Mouse (Mus musculus) natural killer cell, adult 2 months (primary cell): ENCODE results near the gene Ddx51.

Source experiments
- DNase-seq, 2 experiments: peaks; one replicate each; pipeline ENCODE4 v3.0.0; 2022; ENCODE audit warnings: low spot score in 2 of 2

Ddx51 gene

DNA sequence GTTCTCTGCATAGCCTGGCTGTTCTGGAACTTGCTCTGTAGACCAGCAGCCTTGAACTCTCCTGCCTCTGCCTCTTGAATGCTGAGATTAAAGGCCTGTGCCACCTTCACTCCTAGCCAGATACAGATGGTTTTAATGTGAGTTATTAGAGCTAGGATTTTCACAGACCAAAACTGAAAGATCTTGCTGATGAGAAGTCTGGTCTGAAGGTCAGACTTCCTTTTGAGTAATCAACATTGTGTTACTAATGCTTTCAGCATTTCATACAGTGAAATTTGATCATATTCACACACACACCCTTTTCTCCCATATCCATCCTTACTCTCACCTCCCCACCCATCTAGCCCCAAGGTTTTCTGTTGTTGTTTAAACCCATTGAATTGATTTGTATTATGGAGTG is 6.4 kb downstream of the Ddx51 start:
- no peak for DNase-seq

DNA sequence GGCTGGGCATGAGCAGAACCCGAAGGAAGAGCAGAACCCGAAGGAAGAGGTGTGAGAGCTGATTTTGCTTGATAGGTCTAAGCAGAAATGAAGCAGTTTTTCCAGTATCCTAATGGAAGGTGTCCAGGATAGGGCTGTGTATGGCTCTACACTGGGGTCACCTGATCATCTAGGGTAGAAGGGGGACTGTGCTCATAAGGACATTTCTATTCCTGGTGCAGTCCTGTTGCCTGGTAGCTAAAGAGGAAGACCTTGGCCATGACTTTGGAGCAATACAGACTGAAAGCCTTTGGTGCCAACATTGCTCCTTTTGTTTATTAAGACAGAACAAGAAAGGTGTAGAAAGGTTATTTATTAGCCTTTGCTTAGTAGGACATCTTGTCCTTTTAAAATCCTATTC is 10.8 kb downstream of the Ddx51 start:
- no peak for DNase-seq

DNA sequence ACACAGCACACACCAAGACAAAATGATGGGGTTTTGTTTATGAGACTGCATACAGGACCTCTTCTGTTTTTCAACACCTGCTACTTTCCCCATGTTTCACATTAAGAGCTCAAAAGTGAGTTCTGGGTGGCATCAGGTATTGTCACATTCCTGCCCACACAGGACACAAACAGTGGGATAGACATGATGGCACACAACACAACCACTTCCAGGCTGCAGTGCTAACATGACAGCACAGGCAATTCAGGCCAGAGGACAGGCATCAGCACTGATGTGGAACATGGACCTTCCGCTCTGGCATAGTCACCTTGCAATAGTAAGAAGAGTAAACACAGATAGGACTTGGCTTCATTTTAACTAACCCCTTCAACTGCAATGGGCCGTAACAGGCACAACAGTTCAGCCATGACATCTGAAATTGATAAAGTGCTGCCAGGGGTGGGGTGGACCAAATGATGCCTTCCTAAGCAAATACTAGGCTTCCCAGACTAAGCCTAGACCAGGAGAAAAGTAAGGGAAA is 11.6 kb downstream of the Ddx51 start:
- DNase-seq: no peak

DNA sequence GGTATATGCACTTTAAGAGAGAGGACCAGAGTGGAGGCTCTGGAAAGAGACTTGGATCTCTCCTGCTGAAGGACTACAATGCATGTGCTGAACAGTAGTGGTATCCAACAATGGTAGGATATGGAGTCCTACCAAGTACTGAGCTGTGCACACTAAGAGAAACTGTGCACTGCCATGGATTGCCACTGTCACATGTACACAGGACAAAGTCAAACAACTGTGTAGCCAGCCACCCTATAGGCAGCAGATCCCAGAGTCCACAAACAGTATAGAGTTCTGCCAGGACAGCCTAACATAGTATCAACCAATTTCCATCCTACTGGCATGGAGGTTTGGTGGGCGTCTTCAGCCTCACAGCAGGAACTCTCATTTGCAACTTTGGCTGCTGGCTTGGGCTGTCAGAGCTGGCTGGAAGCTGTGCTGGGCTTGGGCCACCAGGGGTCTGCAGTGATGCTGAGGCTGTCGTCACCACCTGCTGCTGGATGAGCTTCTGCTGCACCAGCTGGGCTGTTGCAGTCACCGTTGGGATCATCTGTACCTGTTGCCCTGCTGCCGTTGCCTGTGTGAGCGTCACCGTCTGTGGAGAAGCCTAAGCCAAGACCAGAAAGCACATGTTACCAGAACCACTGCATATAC is 12.4 kb downstream of the Ddx51 start:
- DNase-seq: no peak

DNA sequence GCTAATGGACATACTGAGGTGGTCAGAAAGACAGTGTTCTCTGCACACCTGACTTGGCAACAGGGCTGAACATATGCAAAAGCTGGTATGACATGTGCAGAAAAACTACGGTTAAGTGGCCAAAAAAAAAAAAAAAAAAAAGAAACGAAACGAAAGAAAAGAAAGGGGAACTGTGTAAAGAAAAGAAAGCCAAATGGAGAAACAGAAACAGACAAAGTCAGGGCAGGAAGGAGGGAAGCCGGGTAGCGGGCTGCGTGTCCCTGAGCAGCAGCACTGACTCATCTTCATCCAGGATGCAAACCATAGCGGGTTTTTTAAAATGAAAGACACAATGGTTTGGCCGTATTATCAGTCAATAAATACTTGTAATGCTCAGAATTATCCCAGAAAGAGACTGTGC is 28.8 kb downstream of the Ddx51 start:
- peak in 1 of 2 experiments; percentile 24 for DNase-seq

DNA sequence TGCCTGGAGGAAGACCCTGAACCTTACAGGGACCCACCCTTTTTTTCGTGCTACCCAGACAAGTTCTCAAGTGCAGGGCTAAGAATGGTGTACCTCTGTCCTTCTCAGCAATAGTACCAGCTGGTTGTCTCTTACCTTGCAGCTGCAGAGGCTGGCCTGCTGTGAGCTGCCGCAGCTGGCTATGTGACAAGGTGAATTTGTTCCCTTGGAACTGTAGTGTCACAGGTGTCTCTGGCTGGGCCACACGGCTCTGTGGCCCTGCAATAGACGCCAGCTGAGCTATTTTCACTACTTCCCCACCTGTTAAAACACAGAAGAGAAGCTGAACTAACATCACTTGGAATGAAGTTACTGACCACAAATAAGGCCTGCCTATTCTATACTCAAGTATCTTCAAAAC is 45.4 kb downstream of the Ddx51 start:
- DNase-seq: no peak

DNA sequence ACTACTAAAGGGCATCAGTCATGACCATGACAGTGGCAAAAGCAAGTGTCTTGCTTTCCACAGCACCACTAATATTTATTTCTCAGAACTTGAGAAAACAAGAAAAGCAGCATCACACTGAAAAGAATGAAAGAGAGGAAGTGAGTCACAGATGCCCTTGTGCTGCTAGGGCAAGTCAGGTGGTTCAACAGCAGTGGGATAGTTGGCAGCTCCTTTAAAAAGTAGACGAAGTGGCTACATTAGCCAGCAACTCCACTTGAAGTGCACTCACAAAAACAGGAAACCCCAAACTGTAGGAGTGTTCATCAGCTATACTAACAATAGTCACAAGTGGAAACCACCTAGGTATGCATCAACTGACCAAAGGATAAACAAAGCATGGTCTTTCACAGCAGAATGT is 50.8 kb downstream of the Ddx51 start:
- no peak for DNase-seq

DNA sequence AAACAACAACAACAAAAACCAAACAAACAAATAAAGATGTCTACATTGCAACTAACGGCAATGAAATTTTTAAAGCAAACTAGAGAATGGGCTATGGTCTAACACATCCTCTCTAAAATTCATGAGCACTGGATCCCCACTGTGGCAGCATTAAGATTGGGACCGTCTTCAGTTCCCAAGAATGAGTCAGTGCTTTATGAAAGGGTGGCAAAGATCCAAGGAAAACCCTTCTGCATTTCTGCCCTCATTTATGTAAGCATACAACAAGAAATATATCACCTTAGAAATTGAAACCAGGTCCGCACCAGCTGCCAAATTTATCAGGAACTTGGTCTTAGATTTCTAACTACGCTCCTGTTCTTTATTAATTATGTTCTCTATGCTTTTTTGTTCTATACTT is 56.0 kb downstream of the Ddx51 start:
- DNase-seq: no peak
